Mouse (Mus musculus) B cell, adult (primary cell): Measurements from ENCODE around the gene Fibcd1. TPM values are rescaled to one million over a fixed set of nuclear protein-coding genes. Genes with fewer than 3 reads are reported as not detected.

Source experiments
- total RNA-seq: library from RNA; stranded (reverse); gene quantifications from 4 replicates; pipeline ENCODE4 v1.2.4, GENCODE M21; 2023; ENCODE audit not compliant: inconsistent age

Gene Fibcd1
- 0.15 to 0.26 TPM (median 0.20 TPM) in 4 replicates for total RNA-seq

DNA sequence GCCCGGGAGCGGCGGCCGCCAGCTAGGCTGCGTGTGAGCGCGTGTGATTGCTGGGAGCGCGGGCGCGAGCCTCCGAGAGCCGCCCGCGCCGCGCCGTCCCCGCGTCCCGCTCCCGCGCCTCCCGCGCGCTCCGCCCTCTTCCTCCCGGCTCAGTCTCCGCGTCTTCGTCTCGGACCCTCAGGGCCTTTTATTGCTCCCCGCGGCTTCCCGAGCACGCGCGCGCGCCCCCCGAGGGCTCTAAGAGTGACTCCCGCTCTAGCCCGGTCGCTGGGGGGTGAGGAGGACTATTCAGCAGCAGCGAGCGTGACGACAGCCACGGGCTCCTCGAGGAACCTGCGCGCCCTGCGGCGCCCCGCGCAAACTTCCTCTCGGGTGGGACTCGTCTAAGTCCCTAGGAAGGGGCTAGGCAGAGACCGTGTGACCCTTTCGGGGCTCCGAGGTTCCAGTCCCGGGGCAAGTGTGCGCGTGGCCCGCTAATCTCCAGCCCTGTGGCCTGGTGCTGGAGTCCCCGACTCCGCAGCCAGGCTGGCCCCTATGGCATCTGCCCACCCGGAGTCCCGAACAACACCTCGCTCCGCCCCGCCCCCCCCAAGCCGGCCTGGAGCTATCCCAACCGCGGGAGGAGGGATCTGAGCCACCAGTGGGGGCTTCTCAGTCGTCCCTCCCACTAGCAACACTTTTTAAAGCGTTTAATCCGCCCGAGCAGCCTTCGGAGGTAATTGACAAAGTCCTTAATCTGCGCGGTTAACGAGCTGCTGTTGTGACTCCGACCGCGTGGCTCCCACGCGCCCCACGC lies at the start of gene Fibcd1:
Fibcd1 (minus strand) TSS at position 110 of the 796 bp plus-strand sequence.

DNA sequence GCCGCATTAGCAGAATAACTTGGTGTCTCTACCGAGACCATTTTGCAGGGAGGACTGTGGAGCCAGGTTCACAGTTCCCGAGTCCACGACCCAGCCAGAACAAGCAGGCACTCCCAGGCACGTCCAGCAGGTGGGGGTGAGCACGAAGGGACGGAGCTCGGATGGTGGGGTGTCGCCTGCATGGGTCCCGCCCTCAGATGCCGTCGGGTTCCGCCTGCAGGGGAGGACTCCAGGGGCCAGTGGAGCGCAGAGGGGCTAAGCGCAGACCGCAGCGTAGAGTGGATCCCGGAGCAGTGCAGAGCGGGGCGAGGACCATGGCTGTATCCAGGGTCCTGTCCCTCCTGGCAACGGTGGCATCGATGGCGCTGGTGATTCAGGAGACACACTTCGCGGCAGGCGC lies 41.2 kb upstream of the Fibcd1 start, which contains the start of gene Lamc3:
Lamc3 (plus strand) TSS at position 262 of the 400 bp plus-strand sequence.

DNA sequence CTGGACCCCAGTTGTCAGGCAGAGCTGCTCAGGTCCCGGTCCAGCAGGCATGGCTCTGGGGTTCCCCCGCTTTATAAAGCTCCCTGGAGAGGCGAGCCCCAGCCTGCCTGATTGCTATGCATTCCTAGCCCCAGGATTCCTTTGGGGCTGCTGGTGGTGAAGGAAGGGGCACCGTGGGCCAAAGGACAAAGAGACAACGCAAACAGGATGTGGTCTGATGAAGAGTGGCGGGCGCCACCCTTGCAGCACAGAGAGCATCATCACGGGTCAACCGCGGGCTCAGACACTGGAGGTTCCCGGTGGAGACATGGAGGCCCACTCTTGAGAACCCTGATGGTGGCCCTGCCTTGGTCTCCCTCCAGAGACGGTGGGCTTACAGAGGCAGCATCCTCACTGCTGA lies 35.4 kb downstream of the Fibcd1 start, which contains the start of gene Qrfp:
Qrfp (minus strand) TSS at position 137 of the 400 bp plus-strand sequence.

Other genes with a start within 250 kb of the Fibcd1 start
- gene Prdm12, start 206.0 kb downstream of the Fibcd1 start, total RNA-seq: not detected in 4 replicates
- 47.6 to 53.5 TPM (median 49.1 TPM) in 4 replicates for gene Exosc2, start 175.3 kb downstream of the Fibcd1 start, total RNA-seq
- gene Abl1, start 157.6 kb downstream of the Fibcd1 start, total RNA-seq: 67.7 to 79.2 TPM (median 74.8 TPM) in 4 replicates
- gene Qrfp, start 35.4 kb downstream of the Fibcd1 start, total RNA-seq: 0.39 to 0.90 TPM (median 0.57 TPM) in 4 replicates
- not detected in 4 replicates for gene Lamc3, start 41.3 kb upstream of the Fibcd1 start, total RNA-seq
- gene Aif1l, start 104.1 kb upstream of the Fibcd1 start, total RNA-seq: not detected in 4 replicates
- 148 to 161 TPM (median 155 TPM) in 4 replicates for gene Nup214, start 128.4 kb upstream of the Fibcd1 start, total RNA-seq
- gene Fam78a, start 238.9 kb upstream of the Fibcd1 start, total RNA-seq: 12.7 to 15.8 TPM (median 13.7 TPM) in 4 replicates
- 0.27 to 0.87 TPM (median 0.36 TPM) in 3 of 4 replicates, not detected in the other for gene Plpp7, start 249.5 kb upstream of the Fibcd1 start, total RNA-seq